Mouse (Mus musculus) MEL (cell line): ENCODE measurements around the gene Gm7879. TPM values are rescaled to one million over a fixed set of nuclear protein-coding genes. Genes with fewer than 3 reads are reported as not detected.
"Not testable (repeated sequence)": the region's sequence is repeated elsewhere in the genome, so short reads cannot be mapped to it uniquely, and the experiment has no call there.

Source experiments
- DNase-seq: peaks from one replicate; pipeline ENCODE4 v3.0.0; 2011; ENCODE audit warnings: low read depth, low spot score
- H3K27ac ChIP-seq: 2 replicates; pipeline ENCODE4 v1.5.1; 2012; ENCODE audit warnings: low read depth, mild to moderate bottlenecking, control low read depth, low read length, moderate library complexity; ENCODE audit not compliant: control insufficient read depth
- H3K27me3 ChIP-seq, 2 experiments: fragments of 150-350 bp in 1 of 2; sonication (generic) in 1 of 2; 2 replicates each; pipeline ENCODE4 v1.6.1; 2012; ENCODE audit warnings: low read length in 2 of 2, mild to moderate bottlenecking in 2 of 2, improper control_type of control experiment in 1 of 2, moderate library complexity in 1 of 2; ENCODE audit not compliant: insufficient read depth in 2 of 2, control insufficient read depth in 1 of 2
- H3K36me3 ChIP-seq, 2 experiments: 2 replicates each; pipeline ENCODE4 v1.6.1; 2012 to 2014; ENCODE audit warnings: low read length in 2 of 2, improper control_type of control experiment in 1 of 2, inconsistent platforms in 1 of 2, mild to moderate bottlenecking in 1 of 2; ENCODE audit not compliant: insufficient read depth in 2 of 2, control insufficient read depth in 1 of 2
- H3K4me1 ChIP-seq, 2 experiments: fragments of 150-350 bp in 1 of 2; sonication (generic) in 1 of 2; 2 replicates each; pipeline ENCODE4 v1.6.1; 2012; ENCODE audit warnings: low read length in 2 of 2, improper control_type of control experiment in 1 of 2, mild to moderate bottlenecking in 1 of 2; ENCODE audit not compliant: insufficient read depth in 2 of 2, control insufficient read depth in 1 of 2
- H3K4me3 ChIP-seq, 2 experiments: fragments of 150-350 bp in 1 of 2; sonication (generic) in 1 of 2; 2 replicates each; pipeline ENCODE4 v1.5.1; 2012; ENCODE audit warnings: low read depth in 2 of 2, low read length in 2 of 2, mild to moderate bottlenecking in 2 of 2, moderate library complexity in 2 of 2, control low read depth in 1 of 2, improper control_type of control experiment in 1 of 2; ENCODE audit not compliant: control insufficient read depth in 1 of 2, insufficient read depth in 1 of 2
- H3K79me2 ChIP-seq: 2 replicates; pipeline ENCODE4 v1.6.1; 2012; ENCODE audit warnings: mild to moderate bottlenecking, low read length, moderate library complexity; ENCODE audit not compliant: control insufficient read depth, poor library complexity, insufficient read depth
- H3K9ac ChIP-seq: 2 replicates; pipeline ENCODE4 v1.6.1; 2012; ENCODE audit warnings: low read depth, mild to moderate bottlenecking, control low read depth, low read length, moderate library complexity; ENCODE audit not compliant: control insufficient read depth, poor library complexity, severe bottlenecking
- H3K9me3 ChIP-seq: fragments of 150-350 bp; sonication (generic); replicated peaks from 2 replicates; pipeline ENCODE4 v1.6.1; 2012; ENCODE audit warnings: mild to moderate bottlenecking, low read length, improper control_type of control experiment, moderate library complexity; ENCODE audit not compliant: insufficient read depth
- BHLHE40 ChIP-seq: IDR thresholded peaks from 2 replicates; pipeline ENCODE4 v1.6.1; 2012; ENCODE audit warnings: low read depth, mild to moderate bottlenecking, inconsistent platforms, low read length, improper control_type of control experiment, borderline replicate concordance
- CHD1 ChIP-seq: IDR thresholded peaks from 2 replicates; pipeline ENCODE4 v1.6.1; 2012; ENCODE audit warnings: low read depth, mild to moderate bottlenecking, inconsistent platforms, low read length, improper control_type of control experiment
- CHD2 ChIP-seq: IDR thresholded peaks from 2 replicates; pipeline ENCODE4 v1.6.1; 2011; ENCODE audit warnings: low read length, improper control_type of control experiment
- E2F4 ChIP-seq: IDR thresholded peaks from 2 replicates; pipeline ENCODE4 v1.6.1; 2011; ENCODE audit warnings: low read depth, low read length, improper control_type of control experiment, borderline replicate concordance
- EP300 ChIP-seq, 2 experiments: IDR thresholded peaks; 2 replicates each; pipeline ENCODE4 v1.6.1; 2011; ENCODE audit warnings: improper control_type of control experiment in 2 of 2, low read length in 2 of 2, low read depth in 1 of 2, mild to moderate bottlenecking in 1 of 2
- ETS1 ChIP-seq: IDR thresholded peaks from 2 replicates; pipeline ENCODE4 v1.6.1; 2012; ENCODE audit warnings: low read depth, mild to moderate bottlenecking, inconsistent platforms, low read length, improper control_type of control experiment, moderate library complexity
- GATA1 ChIP-seq: IDR thresholded peaks from 2 replicates; pipeline ENCODE4 v1.6.1; 2011; ENCODE audit warnings: low read depth, low read length, improper control_type of control experiment
- KAT2A ChIP-seq: conservative IDR thresholded peaks from 2 replicates; pipeline ENCODE4 v1.6.1; 2012; ENCODE audit warnings: low read depth, low read length, improper control_type of control experiment, inconsistent platforms
- MAX ChIP-seq: IDR thresholded peaks from 2 replicates; pipeline ENCODE4 v1.6.1; 2011; ENCODE audit warnings: low read length, improper control_type of control experiment
- MEF2A ChIP-seq: IDR thresholded peaks from 2 replicates; pipeline ENCODE4 v1.6.1; 2014; ENCODE audit warnings: low read depth, mild to moderate bottlenecking, inconsistent platforms, low read length, improper control_type of control experiment; ENCODE audit not compliant: poor library complexity, insufficient replicate concordance, severe bottlenecking; ENCODE audit errors: extremely low read depth
- MXI1 ChIP-seq: IDR thresholded peaks from 2 replicates; pipeline ENCODE4 v1.6.1; 2011; ENCODE audit warnings: mild to moderate bottlenecking, low read depth, low read length, improper control_type of control experiment
- MYB ChIP-seq: IDR thresholded peaks from 2 replicates; pipeline ENCODE4 v1.6.1; 2011; ENCODE audit warnings: mild to moderate bottlenecking, low read depth, low read length, improper control_type of control experiment
- NRF1 ChIP-seq: IDR thresholded peaks from 2 replicates; pipeline ENCODE4 v1.6.1; 2014; ENCODE audit warnings: low read depth, mild to moderate bottlenecking, inconsistent platforms, low read length, improper control_type of control experiment, moderate library complexity; ENCODE audit not compliant: poor library complexity, insufficient read depth, severe bottlenecking
- POLR2AphosphoS5 ChIP-seq: IDR thresholded peaks from 2 replicates; pipeline ENCODE4 v1.6.1; 2012; ENCODE audit warnings: low read depth, borderline replicate concordance, mild to moderate bottlenecking, inconsistent platforms, low read length, moderate library complexity, mixed read lengths
- RAD21 ChIP-seq: IDR thresholded peaks from 2 replicates; pipeline ENCODE4 v1.6.1; 2011; ENCODE audit warnings: mild to moderate bottlenecking, low read depth, low read length, improper control_type of control experiment
- SIN3A ChIP-seq: IDR thresholded peaks from 2 replicates; pipeline ENCODE4 v1.6.1; 2012; ENCODE audit warnings: low read length, improper control_type of control experiment, inconsistent platforms
- TAL1 ChIP-seq: IDR thresholded peaks from 2 replicates; pipeline ENCODE4 v1.6.1; 2012; ENCODE audit warnings: mild to moderate bottlenecking, inconsistent platforms, low read length, moderate library complexity, mixed read lengths
- TBP ChIP-seq: IDR thresholded peaks from 2 replicates; pipeline ENCODE4 v1.8.0; 2011; ENCODE audit warnings: low read depth, low read length, improper control_type of control experiment
- TCF12 ChIP-seq: IDR thresholded peaks from 2 replicates; pipeline ENCODE4 v1.6.1; 2014; ENCODE audit warnings: low read depth, mild to moderate bottlenecking, inconsistent platforms, low read length, improper control_type of control experiment, moderate library complexity
- ZC3H11A ChIP-seq: IDR thresholded peaks from 2 replicates; pipeline ENCODE4 v1.6.1; 2012; ENCODE audit warnings: low read depth, mild to moderate bottlenecking, inconsistent platforms, low read length, improper control_type of control experiment
- ZMIZ1 ChIP-seq: IDR thresholded peaks from 2 replicates; pipeline ENCODE4 v1.6.1; 2012; ENCODE audit warnings: low read depth, mild to moderate bottlenecking, inconsistent platforms, low read length, improper control_type of control experiment, moderate library complexity
- polyA plus RNA-seq, 2 experiments: library from polyadenylated mRNA; stranded (reverse) in 1 of 2; unstranded in 1 of 2; fragments of >175 nt in 1 of 2; fragments of >200 nt in 1 of 2; gene quantifications; 2 replicates each; pipeline versions ENCODE4 v1.2.1 to v1.2.4; 2012; ENCODE audit warnings: low replicate concordance in 2 of 2, low read depth in 1 of 2; ENCODE audit not compliant: insufficient read length in 2 of 2, insufficient read depth in 1 of 2, missing spikeins in 1 of 2
- total RNA-seq: library from RNA; depleted of rRNA; stranded (reverse); fragments of 300-350 nt; gene quantifications from 2 replicates; pipeline ENCODE4 v1.2.3, GENCODE M21; 2012; rRNA removed

The Gm7879 gene
- total RNA-seq, result 2.9 and 3.0 TPM in 2 replicates
- not detected for polyA plus RNA-seq

DNA sequence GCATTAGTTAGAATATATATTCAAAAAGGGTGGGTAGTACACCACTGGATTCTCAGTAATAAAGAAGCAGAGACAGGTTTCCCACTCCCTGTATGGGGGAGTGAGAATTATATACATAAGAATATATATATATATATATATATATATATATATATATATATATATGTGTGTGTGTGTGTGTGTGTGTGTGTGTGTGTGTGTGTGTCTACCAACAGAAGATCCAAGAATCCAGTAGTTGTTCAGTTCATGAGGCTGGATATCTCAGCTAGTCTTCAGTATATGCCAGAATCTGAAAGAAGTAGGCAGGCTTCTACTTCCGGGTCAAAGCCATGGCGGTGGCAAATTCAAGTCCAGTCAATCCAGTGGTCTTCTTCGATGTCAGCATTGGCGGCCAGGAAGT, at the start of gene Gm7879:
Gm7879 (plus strand) TSS at position 301 of the 400 bp plus-strand sequence.
- H3K9me3 ChIP-seq, H3K36me3 ChIP-seq, H3K27ac ChIP-seq, H3K79me2 ChIP-seq, H3K27me3 ChIP-seq, H3K4me3 ChIP-seq, DNase-seq, H3K9ac ChIP-seq, H3K4me1 ChIP-seq: not testable (repeated sequence)

DNA sequence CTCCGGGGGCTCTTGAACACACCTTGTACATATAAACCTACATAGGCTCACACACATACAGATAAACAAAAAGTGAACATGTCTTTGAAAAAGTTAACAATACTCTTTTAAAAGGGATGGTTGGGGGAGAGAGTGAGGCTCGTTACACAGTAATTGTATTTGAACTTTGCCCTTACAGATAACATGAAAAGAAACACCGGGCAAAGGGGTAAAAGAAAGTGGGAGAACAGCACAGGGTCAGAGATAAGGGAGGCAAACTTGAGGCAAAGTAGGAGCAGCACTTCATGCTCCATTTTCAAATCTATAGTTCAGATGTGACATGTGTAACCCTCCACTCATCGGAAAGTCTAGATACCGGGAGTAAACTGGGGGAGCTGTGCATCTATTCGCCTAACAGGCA, 49.3 kb upstream of the Gm7879 start:
- no peak for TF ChIP-seq CHD2
- no peak for TF ChIP-seq NRF1
- no peak for TF ChIP-seq POLR2AphosphoS5
- TF ChIP-seq CHD1, result no peak
- no peak for TF ChIP-seq MXI1
- no peak for TF ChIP-seq ETS1
- TF ChIP-seq MAX, result no peak
- no peak for TF ChIP-seq KAT2A
- TF ChIP-seq GATA1, result no peak
- TF ChIP-seq SIN3A, result no peak
- TF ChIP-seq ZC3H11A, result no peak
- no peak for TF ChIP-seq TAL1
- no peak for TF ChIP-seq EP300 (IDR thresholded peaks at IDR 0.05; ENCODE audit: low read depth in 1 of 2, low read length in 2 of 2)
- no peak for TF ChIP-seq TCF12
- Histone ChIP-seq H3K27ac (no peak overlapping the region), H3K36me3 (no peaks in the 10 kb centered on the region), H3K4me1 (peaks cover 0 to 4% of the 10 kb centered on the region in 2 experiments; a peak in 1 of 4 replicates), H3K9ac (no peak overlapping the region), H3K4me3 (no peak overlapping the region), H3K9me3 (no peaks in the 10 kb centered on the region), H3K79me2 (no peaks in the 10 kb centered on the region), H3K27me3 (no peaks in the 10 kb centered on the region; a peak in 1 of 4 replicates)
- no peak for DNase-seq

DNA sequence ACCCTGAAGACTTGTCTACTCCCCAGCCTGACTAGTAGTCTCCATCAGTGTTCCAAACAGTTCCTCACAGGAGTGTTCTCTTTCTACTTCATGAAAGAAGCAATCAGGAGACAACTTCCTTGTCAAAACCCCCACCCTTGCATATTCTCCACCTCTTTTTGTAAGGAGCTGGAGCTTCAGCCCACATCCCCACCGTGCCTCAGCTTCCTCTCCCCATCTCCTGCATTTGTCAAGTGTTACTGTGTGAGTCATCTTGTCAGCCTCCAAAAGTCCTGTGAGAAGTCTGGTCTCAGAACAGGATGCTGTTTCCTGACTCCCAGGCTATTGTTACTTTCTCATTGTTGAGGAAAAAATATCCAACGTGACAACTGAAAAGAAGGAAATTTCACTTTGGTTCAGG, 47.6 kb upstream of the Gm7879 start:
- no peak overlapping the region for H3K4me3 ChIP-seq
- no peak overlapping the region for H3K9ac ChIP-seq
- no peaks in the 10 kb centered on the region; a peak in 1 of 4 replicates for H3K27me3 ChIP-seq
- no peak for DNase-seq
- H3K9me3 ChIP-seq, result no peaks in the 10 kb centered on the region
- H3K27ac ChIP-seq, result no peak overlapping the region
- no peaks in the 10 kb centered on the region for H3K79me2 ChIP-seq
- H3K4me1 ChIP-seq, result no peaks in the 10 kb centered on the region
- H3K36me3 ChIP-seq, result no peaks in the 10 kb centered on the region
- TF ChIP-seq TAL1 (no peak), ZMIZ1 (no peak), MEF2A (no peak), RAD21 (no peak), GATA1 (no peak), ETS1 (no peak), MYB (no peak), EP300 (IDR thresholded peaks at IDR 0.05; ENCODE audit: low read depth in 1 of 2, low read length in 2 of 2) (no peak), MAX (no peak), E2F4 (no peak), BHLHE40 (no peak), TBP (no peak)
